Mouse (Mus musculus) MEL (cell line): ENCODE measurements around the gene Zeb2.

Experiments used
- CHD2 ChIP-seq: IDR thresholded peaks from 2 replicates; pipeline ENCODE4 v1.6.1; 2011; ENCODE audit warnings: low read length, improper control_type of control experiment
- CTCF ChIP-seq, 3 experiments: IDR thresholded peaks in 2 of 3; conservative IDR thresholded peaks in 1 of 3; 2 replicates each; pipeline ENCODE4 v1.5.1; 2011 to 2012; ENCODE audit warnings: low read length in 3 of 3, low read depth in 2 of 3, mild to moderate bottlenecking in 2 of 3, improper control_type of control experiment in 1 of 3, inconsistent platforms in 1 of 3, mixed read lengths in 1 of 3, moderate library complexity in 1 of 3; ENCODE audit not compliant: control insufficient read depth in 1 of 3, insufficient read depth in 1 of 3, poor library complexity in 1 of 3, severe bottlenecking in 1 of 3
- EP300 ChIP-seq, 2 experiments: IDR thresholded peaks; 2 replicates each; pipeline ENCODE4 v1.6.1; 2011; ENCODE audit warnings: improper control_type of control experiment in 2 of 2, low read length in 2 of 2, low read depth in 1 of 2, mild to moderate bottlenecking in 1 of 2
- GABPA ChIP-seq: IDR thresholded peaks from 2 replicates; pipeline ENCODE4 v1.6.1; 2012; ENCODE audit warnings: low read depth, mild to moderate bottlenecking, inconsistent platforms, low read length, improper control_type of control experiment, moderate library complexity
- JUND ChIP-seq: IDR thresholded peaks from 2 replicates; pipeline ENCODE4 v1.6.1; 2011; ENCODE audit warnings: low read depth, mild to moderate bottlenecking, improper control_type of control experiment, low read length
- POLR2A ChIP-seq, 2 experiments: IDR thresholded peaks; 2 replicates each; pipeline ENCODE4 v1.6.1; 2011 to 2012; ENCODE audit warnings: low read length in 2 of 2, mild to moderate bottlenecking in 2 of 2, control low read depth in 1 of 2, improper control_type of control experiment in 1 of 2, low read depth in 1 of 2, moderate library complexity in 1 of 2; ENCODE audit not compliant: control insufficient read depth in 1 of 2, insufficient read depth in 1 of 2, poor library complexity in 1 of 2
- ZNF384 ChIP-seq: IDR thresholded peaks from 2 replicates; pipeline ENCODE4 v1.6.1; 2012; ENCODE audit warnings: low read depth, mild to moderate bottlenecking, inconsistent platforms, low read length, improper control_type of control experiment

GRCm38 (mm10) chr2:45109161-45109950, 7.8 kb downstream of the Zeb2 start:
- TF ChIP-seq EP300 (IDR thresholded peaks at IDR 0.05; ENCODE audit: low read depth in 1 of 2, low read length in 2 of 2) = no peak
- no peak for TF ChIP-seq JUND
- TF ChIP-seq ZNF384 = no peak
- TF ChIP-seq GABPA = no peak
- TF ChIP-seq CTCF (IDR thresholded peaks at IDR 0.05 in 2 of 3, conservative IDR thresholded peaks at IDR 0.05 in 1 of 3; ENCODE audit: control insufficient read depth in 1 of 3, insufficient read depth in 1 of 3, low read depth in 2 of 3, low read length in 3 of 3, poor library complexity in 1 of 3, severe bottlenecking in 1 of 3) = no peak
- no peak for TF ChIP-seq CHD2
- TF ChIP-seq POLR2A (IDR thresholded peaks at IDR 0.05; ENCODE audit: control insufficient read depth in 1 of 2, insufficient read depth in 1 of 2, low read depth in 1 of 2, low read length in 2 of 2, poor library complexity in 1 of 2) = no peak
